Mouse (Mus musculus): ENCODE results near the gene Slc39a11. TPM values are rescaled to one million over a fixed set of nuclear protein-coding genes. Genes with fewer than 3 reads are reported as not detected.
A peak's percentile ranks its signal among the peaks of the same experiment; 100 is the strongest.

The Slc39a11 gene
- polyA plus RNA-seq, 1 experiment from 2014 or later: 20.4 TPM

- DNase-seq (ENCODE audit: low spot score): no peak
- Histone ChIP-seq H3K27ac (replicated peaks) (no peak overlapping the region), H3K9me3 (replicated peaks) (peaks cover 7% of the 10 kb centered on the region; the same call in 1 of the 2 replicates), H3K4me1 (peaks cover 27% of the 10 kb centered on the region), H3K4me3 (no peak overlapping the region), H3K27me3 (ENCODE audit: low read depth, poor library complexity, severe bottlenecking) (peaks cover 5% of the 10 kb centered on the region; the same call in 1 of the 2 replicates), H3K36me3 (peaks cover 4% of the 10 kb centered on the region; the same call in 1 of the 2 replicates)
- WGBS: 56% methylated on average over 5 of the region's 5 CpGs
These were observed 311.3 kb downstream of the Slc39a11 start for GRCm38 (mm10) chr11:113338581-113338980.

GRCm38 (mm10) chr11:113335706-113336105 is 314.2 kb downstream of the Slc39a11 start:
- H3K4me3 ChIP-seq: no peak overlapping the region
- DNase-seq (ENCODE audit: low spot score): no peak
- peaks cover 25% of the 10 kb centered on the region for H3K27me3 ChIP-seq (ENCODE audit: low read depth, poor library complexity, severe bottlenecking)
- H3K27ac ChIP-seq (replicated peaks): no peak overlapping the region
- 90% methylated on average over 5 of the region's 5 CpGs for WGBS
- H3K9me3 ChIP-seq (replicated peaks): no peaks in the 10 kb centered on the region; the same call in 1 of the 2 replicates
- no peaks in the 10 kb centered on the region for H3K36me3 ChIP-seq
- H3K4me1 ChIP-seq: peaks cover 29% of the 10 kb centered on the region

GRCm38 (mm10) chr11:113334444-113334881 is 315.4 kb downstream of the Slc39a11 start:
- 0 out of 2 replicates have a peak overlapping the region, but pooled peaks have one; percentile 1 for H3K27ac ChIP-seq (replicated peaks)
- peaks cover 25% of the 10 kb centered on the region for H3K27me3 ChIP-seq (ENCODE audit: low read depth, poor library complexity, severe bottlenecking)
- no peaks in the 10 kb centered on the region for H3K36me3 ChIP-seq
- WGBS: 83% methylated on average over 5 of the region's 5 CpGs
- DNase-seq (ENCODE audit: low spot score): no peak
- H3K4me1 ChIP-seq: peaks cover 31% of the 10 kb centered on the region
- H3K9me3 ChIP-seq (replicated peaks): no peaks in the 10 kb centered on the region; the same call in 1 of the 2 replicates
- H3K4me3 ChIP-seq: no peak overlapping the region

GRCm38 (mm10) chr11:113333535-113333934 is 316.3 kb downstream of the Slc39a11 start:
- 33% methylated on average over 9 of the region's 9 CpGs for WGBS
- Histone ChIP-seq H3K36me3 (no peaks in the 10 kb centered on the region), H3K4me3 (no peak overlapping the region), H3K4me1 (peaks cover 29% of the 10 kb centered on the region), H3K9me3 (replicated peaks) (no peaks in the 10 kb centered on the region; the same call in 1 of the 2 replicates), H3K27me3 (ENCODE audit: low read depth, poor library complexity, severe bottlenecking) (peaks cover 25% of the 10 kb centered on the region), H3K27ac (replicated peaks) (0 out of 2 replicates have a peak overlapping the region, but pooled peaks have one; percentile 1)
- DNase-seq (ENCODE audit: low spot score): no peak

GRCm38 (mm10) chr11:113330061-113330591 is 319.8 kb downstream of the Slc39a11 start:
- Histone ChIP-seq H3K4me1 (peaks cover 43% of the 10 kb centered on the region), H3K36me3 (no peaks in the 10 kb centered on the region), H3K27me3 (ENCODE audit: low read depth, poor library complexity, severe bottlenecking) (peaks cover 25% of the 10 kb centered on the region), H3K4me3 (no peak overlapping the region), H3K27ac (replicated peaks) (no peak overlapping the region), H3K9me3 (replicated peaks) (no peaks in the 10 kb centered on the region)
- DNase-seq (ENCODE audit: low spot score): no peak
- WGBS: 83% methylated on average over 13 of the region's 13 CpGs

GRCm38 (mm10) chr11:113327499-113328062 is 322.3 kb downstream of the Slc39a11 start:
- no peaks in the 10 kb centered on the region for H3K36me3 ChIP-seq
- H3K27ac ChIP-seq (replicated peaks): peak overlapping the region; percentile 72; the same call in 1 of the 2 replicates
- H3K4me1 ChIP-seq: peaks cover 29% of the 10 kb centered on the region
- H3K9me3 ChIP-seq (replicated peaks): no peaks in the 10 kb centered on the region
- no peak for DNase-seq (ENCODE audit: low spot score)
- WGBS: 53% methylated on average over 3 of the region's 3 CpGs
- H3K27me3 ChIP-seq (ENCODE audit: low read depth, poor library complexity, severe bottlenecking): 0 out of 2 replicates have a peak, but pooled peaks cover 11% of the 10 kb centered on the region
- H3K4me3 ChIP-seq: no peak overlapping the region

- H3K4me1 ChIP-seq: peaks cover 29% of the 10 kb centered on the region
- H3K27me3 ChIP-seq (ENCODE audit: low read depth, poor library complexity, severe bottlenecking): 0 out of 2 replicates have a peak, but pooled peaks cover 1% of the 10 kb centered on the region
- 27% methylated on average over 18 of the region's 18 CpGs for WGBS
- peak; percentile 89 for DNase-seq (ENCODE audit: low spot score)
- H3K4me3 ChIP-seq: peak overlapping the region; percentile 31
- H3K9me3 ChIP-seq (replicated peaks): no peaks in the 10 kb centered on the region
- peak overlapping the region; percentile 60 for H3K27ac ChIP-seq (replicated peaks)
- H3K36me3 ChIP-seq: no peaks in the 10 kb centered on the region
These were observed 323.4 kb downstream of the Slc39a11 start for GRCm38 (mm10) chr11:113326387-113327011.

- H3K4me1 ChIP-seq: peaks cover 13% of the 10 kb centered on the region
- no peaks in the 10 kb centered on the region for H3K36me3 ChIP-seq
- peaks cover 11% of the 10 kb centered on the region; the same call in 1 of the 2 replicates for H3K9me3 ChIP-seq (replicated peaks)
- WGBS: 92% methylated on average over 3 of the region's 3 CpGs
- H3K27ac ChIP-seq (replicated peaks): no peak overlapping the region
- H3K27me3 ChIP-seq (ENCODE audit: low read depth, poor library complexity, severe bottlenecking): no peaks in the 10 kb centered on the region
- no peak for DNase-seq (ENCODE audit: low spot score)
- H3K4me3 ChIP-seq: no peak overlapping the region
These were observed 328.3 kb downstream of the Slc39a11 start for GRCm38 (mm10) chr11:113321601-113322000.

- Histone ChIP-seq H3K36me3 (peaks cover 8% of the 10 kb centered on the region; the same call in 1 of the 2 replicates), H3K9me3 (replicated peaks) (0 out of 2 replicates have a peak, but pooled peaks cover 7% of the 10 kb centered on the region), H3K4me3 (no peak overlapping the region), H3K27ac (replicated peaks) (peak overlapping the region; percentile 75), H3K27me3 (ENCODE audit: low read depth, poor library complexity, severe bottlenecking) (no peaks in the 10 kb centered on the region), H3K4me1 (peaks cover 16% of the 10 kb centered on the region)
- WGBS: 65% methylated on average over 10 of the region's 10 CpGs
- DNase-seq (ENCODE audit: low spot score): no peak
These were observed 340.5 kb downstream of the Slc39a11 start for GRCm38 (mm10) chr11:113309265-113309951.

GRCm38 (mm10) chr11:113308256-113308941 is 341.5 kb downstream of the Slc39a11 start:
- Histone ChIP-seq H3K4me3 (no peak overlapping the region), H3K27ac (replicated peaks) (peak overlapping the region; percentile 75)
- WGBS: 80% methylated on average over 4 of the region's 4 CpGs

GRCm38 (mm10) chr11:113303204-113303603 is 346.7 kb downstream of the Slc39a11 start:
- H3K4me3 ChIP-seq: no peak overlapping the region
- H3K9me3 ChIP-seq (replicated peaks): 0 out of 2 replicates have a peak, but pooled peaks cover 7% of the 10 kb centered on the region
- peaks cover 8% of the 10 kb centered on the region; the same call in 1 of the 2 replicates for H3K36me3 ChIP-seq
- no peak overlapping the region for H3K27ac ChIP-seq (replicated peaks)
- peaks cover 5% of the 10 kb centered on the region for H3K4me1 ChIP-seq
- H3K27me3 ChIP-seq (ENCODE audit: low read depth, poor library complexity, severe bottlenecking): no peaks in the 10 kb centered on the region
- 84% methylated on average over 5 of the region's 5 CpGs for WGBS
- no peak for DNase-seq (ENCODE audit: low spot score)

More at GRCm38 (mm10) chr11:113308256-113308941, 341.5 kb downstream of the Slc39a11 start:
- DNase-seq (ENCODE audit: low spot score): no peak
- Histone ChIP-seq H3K4me1 (peaks cover 16% of the 10 kb centered on the region), H3K9me3 (replicated peaks) (0 out of 2 replicates have a peak, but pooled peaks cover 7% of the 10 kb centered on the region), H3K27me3 (ENCODE audit: low read depth, poor library complexity, severe bottlenecking) (no peaks in the 10 kb centered on the region), H3K36me3 (peaks cover 8% of the 10 kb centered on the region; the same call in 1 of the 2 replicates)

GRCm38 (mm10) chr11:113299492-113299891 is 350.4 kb downstream of the Slc39a11 start:
- Histone ChIP-seq H3K4me3 (no peak overlapping the region), H3K36me3 (no peaks in the 10 kb centered on the region), H3K27ac (replicated peaks) (peak overlapping the region; percentile 23; the same call in 1 of the 2 replicates), H3K4me1 (peaks cover 7% of the 10 kb centered on the region), H3K27me3 (ENCODE audit: low read depth, poor library complexity, severe bottlenecking) (peaks cover 12% of the 10 kb centered on the region; the same call in 1 of the 2 replicates), H3K9me3 (replicated peaks) (no peaks in the 10 kb centered on the region)
- no peak for DNase-seq (ENCODE audit: low spot score)
- 86% methylated on average over 10 of the region's 10 CpGs for WGBS
